Mouse (Mus musculus): ENCODE results near the gene Fkbp14.

The Fkbp14 gene

GRCm38 (mm10) chr6:54597208-54597607, at the start of gene Fkbp14:
TSS of gene Fkbp14 (minus strand) at chr6:54597308.
- no peak for DNase-seq (ENCODE audit: low read depth, low spot score)

GRCm38 (mm10) chr6:54643181-54643580, 46.1 kb upstream of the Fkbp14 start:
- no peak for DNase-seq (ENCODE audit: low read depth, low spot score)

- DNase-seq (ENCODE audit: low read depth, low spot score): no peak
These were observed 44.8 kb upstream of the Fkbp14 start for GRCm38 (mm10) chr6:54641953-54642352.

- DNase-seq (ENCODE audit: low read depth, low spot score): no peak
These were observed 42.8 kb upstream of the Fkbp14 start for GRCm38 (mm10) chr6:54639877-54640276.

- DNase-seq (ENCODE audit: low read depth, low spot score): no peak
These were observed 34.4 kb upstream of the Fkbp14 start for GRCm38 (mm10) chr6:54631462-54631861.

- no peak for DNase-seq (ENCODE audit: low read depth, low spot score)
These were observed 32.6 kb upstream of the Fkbp14 start for GRCm38 (mm10) chr6:54629734-54630133.

- no peak for DNase-seq (ENCODE audit: low read depth, low spot score)
These were observed 31.3 kb upstream of the Fkbp14 start for GRCm38 (mm10) chr6:54628381-54628780.

GRCm38 (mm10) chr6:54620357-54620756, 23.2 kb upstream of the Fkbp14 start:
- no peak for DNase-seq (ENCODE audit: low read depth, low spot score)

GRCm38 (mm10) chr6:54619530-54619929, 22.4 kb upstream of the Fkbp14 start:
- no peak for DNase-seq (ENCODE audit: low read depth, low spot score)

GRCm38 (mm10) chr6:54617363-54617762, 20.3 kb upstream of the Fkbp14 start:
- DNase-seq (ENCODE audit: low read depth, low spot score): no peak

GRCm38 (mm10) chr6:54606241-54606640, 9.1 kb upstream of the Fkbp14 start:
- no peak for DNase-seq (ENCODE audit: low read depth, low spot score)

- no peak for DNase-seq (ENCODE audit: low read depth, low spot score)
These were observed 7.0 kb upstream of the Fkbp14 start for GRCm38 (mm10) chr6:54604001-54604715.

GRCm38 (mm10) chr6:54602891-54603290, 5.8 kb upstream of the Fkbp14 start:
- DNase-seq (ENCODE audit: low read depth, low spot score): no peak

- DNase-seq (ENCODE audit: low read depth, low spot score): no peak
These were observed 3.7 kb upstream of the Fkbp14 start for GRCm38 (mm10) chr6:54600681-54601347.

- DNase-seq (ENCODE audit: low read depth, low spot score): no peak
These were observed 603 bp upstream of the Fkbp14 start for GRCm38 (mm10) chr6:54597711-54598110.

- DNase-seq (ENCODE audit: low read depth, low spot score): no peak
These were observed 1.7 kb downstream of the Fkbp14 start for GRCm38 (mm10) chr6:54595330-54595878.

GRCm38 (mm10) chr6:54594469-54595329, 2.4 kb downstream of the Fkbp14 start, which contains the start of gene Plekha8:
TSS of gene Plekha8 (plus strand) at chr6:54595111.
- DNase-seq (ENCODE audit: low read depth, low spot score): peak; percentile 91

GRCm38 (mm10) chr6:54593766-54594468, 3.2 kb downstream of the Fkbp14 start:
- DNase-seq (ENCODE audit: low read depth, low spot score): no peak

- DNase-seq (ENCODE audit: low read depth, low spot score): peak; percentile 73
These were observed 4.1 kb downstream of the Fkbp14 start for GRCm38 (mm10) chr6:54592938-54593535.

GRCm38 (mm10) chr6:54591778-54592177, 5.3 kb downstream of the Fkbp14 start:
- DNase-seq (ENCODE audit: low read depth, low spot score): no peak

- DNase-seq (ENCODE audit: low read depth, low spot score): no peak
These were observed 6.4 kb downstream of the Fkbp14 start for GRCm38 (mm10) chr6:54590691-54591090.
